ENCODE assay signal across 19 mouse cellular contexts in the genomic region with DNA sequence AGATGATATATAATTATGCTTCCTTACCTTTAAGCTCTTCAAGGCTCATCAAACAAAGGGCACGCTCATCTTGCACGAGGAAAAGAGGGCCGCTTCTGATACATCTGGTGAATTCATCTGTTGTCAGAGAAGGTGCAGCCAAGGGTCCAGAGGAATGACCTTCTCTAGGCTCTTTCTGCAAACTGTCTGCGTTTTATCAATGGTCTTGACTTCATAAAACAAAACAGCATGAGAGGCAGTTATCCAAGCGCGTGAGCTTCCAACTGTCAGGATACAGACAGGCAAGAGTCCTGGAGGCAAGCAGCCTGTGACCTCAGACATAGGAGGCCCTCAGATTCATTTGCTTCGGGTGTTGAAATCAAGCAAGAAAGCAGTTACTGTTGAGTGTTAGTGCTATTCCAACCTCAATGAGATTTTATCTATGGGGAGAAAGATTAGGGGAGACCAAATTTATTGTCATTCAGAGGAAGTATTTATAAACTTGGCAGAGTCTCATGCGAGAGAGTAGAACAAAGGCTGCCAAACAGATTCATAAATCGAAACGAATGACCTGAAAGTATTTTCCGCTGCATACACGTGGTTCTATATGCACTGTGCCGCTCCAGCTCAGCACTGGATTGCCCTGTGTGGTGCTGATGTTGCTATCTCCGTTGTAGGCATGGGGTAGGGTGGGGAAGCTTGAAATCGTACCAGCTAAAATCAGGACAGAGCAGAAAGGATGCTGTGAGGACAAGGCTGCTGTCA.
DNase-seq lines count a peak whose midpoint lies in the region; ATAC-seq and TF ChIP-seq lines count a peak whose summit lies in the region.
"Had no signal": no experiment of that assay in that cellular context is flagged by ENCODE, and none has a peak within 500 bp of the region (broad histone marks: within the 10 kb centered on the region; RNA-seq: fewer than 3 reads in every experiment).

No protein-coding gene starts in this region.

- H3K27ac ChIP-seq in embryonic facial prominence, embryonic 12.5 days, result 0 out of 2 replicates have a peak overlapping the region, but pooled peaks have one; percentile 36
- H3K27ac ChIP-seq in embryonic facial prominence, embryonic 10.5 days (replicated peaks), result no peak overlapping the region
- H3K27ac ChIP-seq in kidney, postnatal 0 days, result no peak overlapping the region
- H3K27ac ChIP-seq: embryonic facial prominence, embryonic 13.5 days; forebrain, embryonic 12.5 days; heart, embryonic 13.5 days; liver, embryonic 15.5 days had no signal

- H3K4me3 ChIP-seq in embryonic facial prominence, embryonic 12.5 days, result no peak overlapping the region
- no peak overlapping the region for H3K4me3 ChIP-seq in embryonic facial prominence, embryonic 10.5 days
- H3K4me3 ChIP-seq in kidney, postnatal 0 days (replicated peaks; ENCODE audit: low read depth, low read length), result no peak overlapping the region
- H3K4me3 ChIP-seq: embryonic facial prominence, embryonic 13.5 days; forebrain, embryonic 12.5 days; heart, embryonic 13.5 days; liver, embryonic 15.5 days; megakaryocyte, embryonic 14.5 days had no signal

- H3K9me3 ChIP-seq in embryonic facial prominence, embryonic 12.5 days, result no peaks in the 10 kb centered on the region
- no peaks in the 10 kb centered on the region for H3K9me3 ChIP-seq in embryonic facial prominence, embryonic 10.5 days
- H3K9me3 ChIP-seq in kidney, postnatal 0 days (replicated peaks; ENCODE audit: low read length), result no peaks in the 10 kb centered on the region
- H3K9me3 ChIP-seq: embryonic facial prominence, embryonic 13.5 days; forebrain, embryonic 12.5 days; heart, embryonic 13.5 days; liver, embryonic 15.5 days; megakaryocyte, embryonic 14.5 days had no signal

- no peak for DNase-seq in embryonic facial prominence, embryonic 10.5 days (ENCODE audit: low spot score)
- peak; percentile 65 for DNase-seq in kidney, postnatal 0 days (ENCODE audit: low spot score)
- no peak for DNase-seq in kidney, postnatal 10 days
- peak; percentile 10 for DNase-seq in brain, adult 2 months (ENCODE audit: low read depth, low spot score)
- DNase-seq in mesoderm, embryonic 11.5 days (ENCODE audit: low read depth, low spot score), result peak; percentile 11
- DNase-seq in B cell, adult 2 months, result no peak
- no peak for DNase-seq in right cerebral cortex, postnatal 10 days (ENCODE audit: low spot score in 2 of 2)
- DNase-seq: adrenal gland, adult 8-10 months; cerebellum, adult 9-10 months; kidney, postnatal 14 days; left cerebral cortex, postnatal 4 days; right cerebral cortex, adult 18-20 months had no signal

- no peak for ATAC-seq in embryonic facial prominence, embryonic 12.5 days (ENCODE audit: insufficient number of reproducible peaks, insufficient read depth, low FRiP score, low TSS enrichment)
- ATAC-seq in kidney, postnatal 0 days (replicated peaks; ENCODE audit: low FRiP score, low read depth), result no peak
- ATAC-seq: hindbrain, embryonic 16.5 days had no signal

- H3K36me3 ChIP-seq in embryonic facial prominence, embryonic 12.5 days, result no peaks in the 10 kb centered on the region
- no peaks in the 10 kb centered on the region for H3K36me3 ChIP-seq in embryonic facial prominence, embryonic 10.5 days (replicated peaks)
- no peaks in the 10 kb centered on the region for H3K36me3 ChIP-seq in kidney, postnatal 0 days (ENCODE audit: insufficient read depth, low read length)
- H3K36me3 ChIP-seq: embryonic facial prominence, embryonic 13.5 days; forebrain, embryonic 12.5 days; heart, embryonic 13.5 days; liver, embryonic 15.5 days had no signal

- WGBS in embryonic facial prominence, embryonic 12.5 days, result 71% methylated on average over 15 of the region's 15 CpGs
- 81% methylated on average over 15 of the region's 15 CpGs for WGBS in embryonic facial prominence, embryonic 10.5 days
- 36% methylated on average over 15 of the region's 15 CpGs for WGBS in kidney, postnatal 0 days

- 0 out of 2 replicates have a peak, but pooled peaks cover 3% of the 10 kb centered on the region for H3K4me1 ChIP-seq in embryonic facial prominence, embryonic 12.5 days
- H3K4me1 ChIP-seq in embryonic facial prominence, embryonic 10.5 days, result peaks cover 3% of the 10 kb centered on the region; the same call in 1 of the 2 replicates
- H3K4me1 ChIP-seq in kidney, postnatal 0 days (replicated peaks; ENCODE audit: insufficient read depth, low read length), result no peaks in the 10 kb centered on the region
- H3K4me1 ChIP-seq: forebrain, embryonic 12.5 days; liver, embryonic 15.5 days; megakaryocyte, embryonic 14.5 days had no signal

- H3K4me2 ChIP-seq in embryonic facial prominence, embryonic 12.5 days (replicated peaks), result no peak overlapping the region
- H3K4me2 ChIP-seq in kidney, postnatal 0 days (ENCODE audit: low read length), result no peak overlapping the region
- H3K4me2 ChIP-seq: embryonic facial prominence, embryonic 13.5 days; forebrain, embryonic 12.5 days; heart, embryonic 13.5 days; liver, embryonic 15.5 days had no signal

- no peak for TF ChIP-seq CTCF in kidney, postnatal 0 days (IDR thresholded peaks at IDR 0.05; ENCODE audit: low read depth)

- H3K9ac ChIP-seq in embryonic facial prominence, embryonic 12.5 days, result no peak overlapping the region
- no peak overlapping the region for H3K9ac ChIP-seq in kidney, postnatal 0 days (ENCODE audit: low read depth, low read length)
- H3K9ac ChIP-seq: embryonic facial prominence, embryonic 13.5 days; forebrain, embryonic 12.5 days; heart, embryonic 13.5 days; liver, embryonic 15.5 days had no signal

- 0 out of 2 replicates have a peak, but pooled peaks cover 3% of the 10 kb centered on the region for H3K27me3 ChIP-seq in embryonic facial prominence, embryonic 12.5 days
- no peaks in the 10 kb centered on the region for H3K27me3 ChIP-seq in embryonic facial prominence, embryonic 10.5 days (replicated peaks; ENCODE audit: low read depth, poor library complexity, severe bottlenecking)
- H3K27me3 ChIP-seq in kidney, postnatal 0 days (ENCODE audit: insufficient read depth, low read length), result no peaks in the 10 kb centered on the region
- H3K27me3 ChIP-seq: embryonic facial prominence, embryonic 13.5 days; forebrain, embryonic 12.5 days; heart, embryonic 13.5 days; liver, embryonic 15.5 days; megakaryocyte, embryonic 14.5 days had no signal

Comparison
In these comparisons a context has a peak if more than half of its experiments do, and no peak if none do; other contexts are left out.
1. DNase-seq: peak in kidney, postnatal 0 days (single experiment), brain, adult 2 months (single experiment) and mesoderm, embryonic 11.5 days (single experiment); none in embryonic facial prominence, embryonic 10.5 days (single experiment), kidney, postnatal 10 days (single experiment), B cell, adult 2 months (0 of 2) and right cerebral cortex, postnatal 10 days (0 of 2).